Mouse (Mus musculus) cerebellum, postnatal 25 days (tissue): ENCODE measurements around the gene Slc10a4.

Experiments used
- DNase-seq, 2 experiments: peaks; one replicate each; pipeline ENCODE4 v3.0.0; 2021; ENCODE audit warnings: mixed read lengths in 2 of 2

Gene Slc10a4

GRCm38 (mm10) chr5:73014745-73015144 is 8.1 kb downstream of the Slc10a4 start:
- no peak for DNase-seq

DNA sequence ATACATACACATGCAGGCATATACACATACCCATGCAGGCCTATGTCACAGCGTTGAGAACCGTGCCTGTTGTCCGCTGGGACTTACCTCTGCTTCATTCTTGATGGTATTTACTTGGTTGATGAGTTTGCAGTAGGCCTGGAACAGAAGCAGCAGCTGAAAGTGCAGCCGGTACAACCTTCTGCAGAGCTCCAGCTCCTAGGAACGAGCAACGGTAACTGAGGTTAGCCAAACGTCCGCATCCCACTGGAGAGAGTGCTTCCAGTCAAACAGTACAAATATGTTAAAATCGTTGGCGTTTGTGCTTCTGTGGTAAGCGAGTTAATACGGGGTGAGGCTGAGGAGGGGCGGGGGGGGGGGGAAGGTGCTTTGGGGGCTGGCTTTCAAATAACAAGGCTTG is 17.1 kb downstream of the Slc10a4 start:
- DNase-seq, result no peak

DNA sequence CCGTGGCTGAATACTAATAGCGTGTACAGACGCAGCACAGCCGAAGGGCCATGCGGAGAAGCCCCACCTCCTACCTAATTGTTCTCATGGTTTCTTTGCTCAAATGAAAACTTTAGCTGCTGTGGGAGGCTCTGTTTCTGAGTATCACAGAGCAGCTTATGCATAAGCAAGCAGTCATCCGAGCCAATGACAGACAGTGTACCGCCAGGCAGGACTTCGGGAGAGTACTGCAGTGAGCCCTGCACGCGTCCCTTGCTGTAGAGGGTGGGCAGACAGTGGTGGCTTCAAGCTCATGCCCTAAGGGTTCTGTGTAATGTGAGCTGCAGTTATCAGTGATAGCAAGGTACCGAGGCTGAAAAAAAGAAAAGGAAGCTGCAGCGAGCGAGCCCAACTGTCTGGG is 22.0 kb downstream of the Slc10a4 start:
- DNase-seq, result no peak

- no peak for DNase-seq
Measured at GRCm38 (mm10) chr5:73032481-73032880, 25.8 kb downstream of the Slc10a4 start.

GRCm38 (mm10) chr5:73044055-73044454 is 37.4 kb downstream of the Slc10a4 start:
- DNase-seq, result no peak

GRCm38 (mm10) chr5:73047651-73048245 is 41.1 kb downstream of the Slc10a4 start:
- no peak for DNase-seq

- no peak for DNase-seq
Measured at GRCm38 (mm10) chr5:73053933-73054332, 47.2 kb downstream of the Slc10a4 start.

DNA sequence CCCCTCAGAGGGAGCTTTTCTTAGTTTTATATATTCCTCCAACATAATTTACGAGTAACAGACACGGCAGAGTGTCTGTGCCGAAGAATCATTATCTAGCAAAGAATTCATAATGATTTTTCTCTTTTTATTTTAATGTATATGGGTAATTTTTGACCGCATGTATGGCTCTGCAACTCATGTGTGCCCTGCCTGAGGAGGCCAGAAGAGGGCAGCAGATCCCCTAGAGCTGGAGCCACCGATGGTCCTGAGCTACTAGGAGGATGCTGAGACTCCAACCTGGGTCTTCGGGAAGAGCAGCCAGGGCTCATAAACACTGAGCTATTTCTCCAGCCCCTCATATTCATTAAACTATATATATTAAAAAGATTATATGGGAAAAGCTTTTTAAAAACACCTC is 49.8 kb downstream of the Slc10a4 start:
- peak in 1 of 2 experiments; percentile 17 for DNase-seq

DNA sequence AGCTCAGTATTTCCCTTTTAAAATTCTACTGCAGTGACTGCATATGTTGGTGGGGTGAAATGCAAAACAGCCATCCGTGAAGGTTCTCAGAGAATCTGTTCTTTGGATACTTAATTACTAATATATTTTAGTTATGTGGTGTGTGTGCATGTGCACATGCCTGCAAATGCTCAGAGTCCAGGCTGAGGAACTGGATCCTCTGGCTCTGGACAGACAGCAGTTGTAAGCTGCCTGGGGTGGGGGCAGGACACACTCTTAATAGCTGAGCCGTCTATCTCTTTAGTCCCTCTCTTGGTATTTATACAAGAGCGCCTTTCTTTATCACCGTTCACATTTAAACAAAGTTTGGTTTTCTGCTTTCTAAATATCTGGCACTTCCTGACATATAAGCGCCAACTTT is 50.3 kb downstream of the Slc10a4 start:
- no peak for DNase-seq

DNA sequence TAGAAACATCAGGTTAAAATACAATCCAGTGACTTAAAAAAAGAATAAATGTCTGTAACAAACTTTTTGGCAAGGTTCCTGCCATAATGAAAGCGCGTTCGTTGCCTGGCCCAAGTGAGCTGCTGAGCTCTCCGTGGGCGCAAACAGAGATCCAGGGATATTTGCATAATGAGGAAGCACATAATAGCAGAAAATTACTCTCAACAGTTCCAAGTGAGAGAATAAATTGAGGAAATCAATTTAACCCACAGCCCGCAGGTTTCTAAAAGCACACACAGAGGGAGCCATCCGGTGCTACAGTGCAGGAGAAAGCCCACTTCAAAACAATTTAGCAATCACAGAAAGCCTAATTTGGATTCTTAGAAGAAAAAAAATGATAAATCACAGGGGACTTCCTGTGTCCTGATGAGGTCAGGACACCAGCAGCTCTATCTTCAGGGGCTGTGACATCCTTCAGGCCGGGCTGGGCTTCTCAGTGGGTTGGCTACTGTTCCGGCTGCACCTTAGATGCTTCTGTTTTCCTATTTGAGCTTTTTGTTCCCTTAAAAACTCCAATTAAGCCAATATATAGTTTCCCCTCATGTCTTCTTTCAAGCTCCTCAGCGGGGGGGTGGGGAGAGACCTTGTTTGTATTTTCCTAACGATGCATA is 54.9 kb downstream of the Slc10a4 start:
- DNase-seq, result no peak
